Mouse (Mus musculus) lung, postnatal 0 days (tissue): ENCODE measurements at regions not wholly inside any gene's neighbourhood (a gene's known extent, or its start where the extent isn't known, plus 50 kb on each side); places are given as distances from the start of the nearest gene placed in this dataset.

Experiments
- CTCF ChIP-seq: IDR thresholded peaks from 2 replicates; pipeline ENCODE4 v1.5.1; 2016; ENCODE audit warnings: antibody characterized with exemption, mild to moderate bottlenecking
- EP300 ChIP-seq: IDR thresholded peaks from 2 replicates; pipeline ENCODE4 v1.6.1; 2016; ENCODE audit warnings: antibody characterized with exemption, mild to moderate bottlenecking, control low read depth

DNA sequence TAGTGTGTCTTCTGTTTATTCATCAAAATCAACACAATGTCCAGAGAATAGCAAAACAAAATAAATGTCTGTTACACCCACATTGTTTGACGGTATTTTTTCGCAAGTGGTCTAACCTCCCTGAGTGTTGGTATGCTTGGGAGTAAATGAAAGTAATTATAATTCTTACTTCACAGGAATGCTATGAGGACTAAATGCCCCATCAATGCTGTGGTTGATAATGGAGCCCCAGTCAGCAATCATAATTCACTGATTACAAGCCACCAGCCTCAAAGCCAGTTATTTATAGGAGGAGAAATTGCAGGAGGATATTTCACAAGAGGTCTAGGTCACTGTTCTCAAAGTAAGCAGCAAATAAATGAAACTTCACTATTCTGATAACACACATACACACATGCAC is 129.6 kb upstream of the Hand2 start:
- TF ChIP-seq CTCF = no peak
- TF ChIP-seq EP300 = 0 out of 2 replicates have a peak, but pooled peaks have one; percentile 21
